Mouse (Mus musculus): ENCODE measurements around the gene Phf3. TPM values are rescaled to one million over a fixed set of nuclear protein-coding genes. Genes with fewer than 3 reads are reported as not detected.
A peak's percentile ranks its signal among the peaks of the same experiment; 100 is the strongest.

Gene Phf3
- total and polyA plus RNA-seq, 2 experiments: 11.7 to 41.4 TPM

- Histone ChIP-seq H3K4me1 (ENCODE audit: control insufficient read depth, insufficient read depth, low read length) (peaks cover 1% of the 10 kb centered on the region; the same call in 1 of the 2 replicates), H3K27me3 (ENCODE audit: control insufficient read depth, insufficient read depth, low read length) (no peaks in the 10 kb centered on the region), H3K36me3 (ENCODE audit: control insufficient read depth, insufficient read depth, low read length) (no peaks in the 10 kb centered on the region), H3K9ac (ENCODE audit: low read depth, low read length) (no peak overlapping the region), H3K27ac (replicated peaks; ENCODE audit: insufficient read depth, low read depth, low read length) (no peak overlapping the region), H3K79me2 (ENCODE audit: control insufficient read depth, insufficient read depth, low read length) (no peaks in the 10 kb centered on the region), H3K4me3 (ENCODE audit: insufficient read depth, low read depth, low read length) (no peak overlapping the region)
- DNase-seq (ENCODE audit: extremely low read depth, low read depth, low spot score): no peak
- TF ChIP-seq CTCF (IDR thresholded peaks at IDR 0.05; ENCODE audit: low read depth, low read length): no peak
- no peak for TF ChIP-seq POLR2A (IDR thresholded peaks at IDR 0.05; ENCODE audit: extremely low read depth, insufficient read depth, low read length)
- 78% methylated on average over 2 of the region's 2 CpGs for WGBS
These were observed 84.7 kb downstream of the Phf3 start for GRCm38 (mm10) chr1:30789001-30789400.

- Histone ChIP-seq H3K9ac (ENCODE audit: low read depth, low read length) (no peak overlapping the region), H3K36me3 (ENCODE audit: control insufficient read depth, insufficient read depth, low read length) (no peaks in the 10 kb centered on the region), H3K27me3 (ENCODE audit: control insufficient read depth, insufficient read depth, low read length) (no peaks in the 10 kb centered on the region), H3K4me3 (ENCODE audit: insufficient read depth, low read depth, low read length) (no peak overlapping the region), H3K79me2 (ENCODE audit: control insufficient read depth, insufficient read depth, low read length) (no peaks in the 10 kb centered on the region), H3K4me1 (ENCODE audit: control insufficient read depth, insufficient read depth, low read length) (peaks cover 5% of the 10 kb centered on the region; the same call in 1 of the 2 replicates), H3K27ac (replicated peaks; ENCODE audit: insufficient read depth, low read depth, low read length) (no peak overlapping the region)
- no peak for DNase-seq (ENCODE audit: extremely low read depth, low read depth, low spot score)
- 88% methylated on average over 9 of the region's 9 CpGs for WGBS
- no peak for TF ChIP-seq CTCF (IDR thresholded peaks at IDR 0.05; ENCODE audit: low read depth, low read length)
- TF ChIP-seq POLR2A (IDR thresholded peaks at IDR 0.05; ENCODE audit: extremely low read depth, insufficient read depth, low read length): no peak
These were observed 87.1 kb downstream of the Phf3 start for GRCm38 (mm10) chr1:30786583-30786982.

GRCm38 (mm10) chr1:30783741-30784140 lies 90.0 kb downstream of the Phf3 start:
- TF ChIP-seq CTCF (IDR thresholded peaks at IDR 0.05; ENCODE audit: low read depth, low read length) (no peak), POLR2A (IDR thresholded peaks at IDR 0.05; ENCODE audit: extremely low read depth, insufficient read depth, low read length) (no peak)
- peak; percentile 65 for DNase-seq (ENCODE audit: extremely low read depth, low read depth, low spot score)
- H3K9ac ChIP-seq (ENCODE audit: low read depth, low read length): no peak overlapping the region
- no peak overlapping the region for H3K4me3 ChIP-seq (ENCODE audit: insufficient read depth, low read depth, low read length)
- no peak overlapping the region for H3K27ac ChIP-seq (replicated peaks; ENCODE audit: insufficient read depth, low read depth, low read length)
- 22% methylated on average over 6 of the region's 6 CpGs for WGBS
- H3K4me1 ChIP-seq (ENCODE audit: control insufficient read depth, insufficient read depth, low read length): peaks cover 5% of the 10 kb centered on the region; the same call in 1 of the 2 replicates
- no peaks in the 10 kb centered on the region for H3K27me3 ChIP-seq (ENCODE audit: control insufficient read depth, insufficient read depth, low read length)
- H3K36me3 ChIP-seq (ENCODE audit: control insufficient read depth, insufficient read depth, low read length): no peaks in the 10 kb centered on the region
- no peaks in the 10 kb centered on the region for H3K79me2 ChIP-seq (ENCODE audit: control insufficient read depth, insufficient read depth, low read length)

GRCm38 (mm10) chr1:30780293-30780692 lies 93.4 kb downstream of the Phf3 start:
- DNase-seq (ENCODE audit: extremely low read depth, low read depth, low spot score): peak; percentile 47
- Histone ChIP-seq H3K79me2 (ENCODE audit: control insufficient read depth, insufficient read depth, low read length) (no peaks in the 10 kb centered on the region), H3K27me3 (ENCODE audit: control insufficient read depth, insufficient read depth, low read length) (no peaks in the 10 kb centered on the region), H3K4me3 (ENCODE audit: insufficient read depth, low read depth, low read length) (no peak overlapping the region), H3K36me3 (ENCODE audit: control insufficient read depth, insufficient read depth, low read length) (no peaks in the 10 kb centered on the region), H3K27ac (replicated peaks; ENCODE audit: insufficient read depth, low read depth, low read length) (no peak overlapping the region), H3K9ac (ENCODE audit: low read depth, low read length) (no peak overlapping the region), H3K4me1 (ENCODE audit: control insufficient read depth, insufficient read depth, low read length) (peaks cover 5% of the 10 kb centered on the region; the same call in 1 of the 2 replicates)
- TF ChIP-seq CTCF (IDR thresholded peaks at IDR 0.05; ENCODE audit: low read depth, low read length) (0 out of 2 replicates have a peak, but pooled peaks have one; percentile 3), POLR2A (IDR thresholded peaks at IDR 0.05; ENCODE audit: extremely low read depth, insufficient read depth, low read length) (no peak)
- 35% methylated on average over 6 of the region's 6 CpGs for WGBS

GRCm38 (mm10) chr1:30779562-30779961 lies 94.2 kb downstream of the Phf3 start:
- no peak for DNase-seq (ENCODE audit: extremely low read depth, low read depth, low spot score)
- Histone ChIP-seq H3K27me3 (ENCODE audit: control insufficient read depth, insufficient read depth, low read length) (no peaks in the 10 kb centered on the region), H3K9ac (ENCODE audit: low read depth, low read length) (no peak overlapping the region), H3K36me3 (ENCODE audit: control insufficient read depth, insufficient read depth, low read length) (no peaks in the 10 kb centered on the region), H3K4me3 (ENCODE audit: insufficient read depth, low read depth, low read length) (no peak overlapping the region), H3K79me2 (ENCODE audit: control insufficient read depth, insufficient read depth, low read length) (no peaks in the 10 kb centered on the region), H3K27ac (replicated peaks; ENCODE audit: insufficient read depth, low read depth, low read length) (no peak overlapping the region), H3K4me1 (ENCODE audit: control insufficient read depth, insufficient read depth, low read length) (peaks cover 5% of the 10 kb centered on the region; the same call in 1 of the 2 replicates)
- WGBS: 87% methylated on average over 3 of the region's 3 CpGs
- no peak for TF ChIP-seq POLR2A (IDR thresholded peaks at IDR 0.05; ENCODE audit: extremely low read depth, insufficient read depth, low read length)
- TF ChIP-seq CTCF (IDR thresholded peaks at IDR 0.05; ENCODE audit: low read depth, low read length): no peak

- peaks cover 3% of the 10 kb centered on the region; the same call in 1 of the 2 replicates for H3K4me1 ChIP-seq (ENCODE audit: control insufficient read depth, insufficient read depth, low read length)
- TF ChIP-seq CTCF (IDR thresholded peaks at IDR 0.05; ENCODE audit: low read depth, low read length): peak; percentile 40
- no peak for TF ChIP-seq POLR2A (IDR thresholded peaks at IDR 0.05; ENCODE audit: extremely low read depth, insufficient read depth, low read length)
- peak; percentile 29 for DNase-seq (ENCODE audit: extremely low read depth, low read depth, low spot score)
- WGBS: 15% methylated on average over 14 of the region's 14 CpGs
- no peak overlapping the region for H3K4me3 ChIP-seq (ENCODE audit: insufficient read depth, low read depth, low read length)
- no peaks in the 10 kb centered on the region for H3K79me2 ChIP-seq (ENCODE audit: control insufficient read depth, insufficient read depth, low read length)
- no peak overlapping the region for H3K27ac ChIP-seq (replicated peaks; ENCODE audit: insufficient read depth, low read depth, low read length)
- no peak overlapping the region for H3K9ac ChIP-seq (ENCODE audit: low read depth, low read length)
- no peaks in the 10 kb centered on the region for H3K36me3 ChIP-seq (ENCODE audit: control insufficient read depth, insufficient read depth, low read length)
- no peaks in the 10 kb centered on the region for H3K27me3 ChIP-seq (ENCODE audit: control insufficient read depth, insufficient read depth, low read length)
These were observed 95.2 kb downstream of the Phf3 start for GRCm38 (mm10) chr1:30778374-30779005.
